Mouse (Mus musculus): Measurements from ENCODE around the gene Gm20431. TPM values are rescaled to one million over a fixed set of nuclear protein-coding genes. Genes with fewer than 3 reads are reported as not detected.
A peak's percentile ranks its signal among the peaks of the same experiment; 100 is the strongest.

Gm20431 gene
- polyA plus RNA-seq, 1 experiment from 2014 or later: 13.4 TPM

GRCm38 (mm10) chr2:167605817-167606744, 55.2 kb downstream of the Gm20431 start:
- ATAC-seq (ENCODE audit: insufficient number of reproducible peaks, insufficient read depth, low FRiP score, low TSS enrichment, low read depth): no peak
- H3K36me3 ChIP-seq: peaks cover 29% of the 10 kb centered on the region
- 71% methylated on average over 17 of the region's 17 CpGs for WGBS
- H3K4me2 ChIP-seq: no peak overlapping the region
- no peaks in the 10 kb centered on the region for H3K9me3 ChIP-seq
- no peaks in the 10 kb centered on the region for H3K27me3 ChIP-seq
- peaks cover 23% of the 10 kb centered on the region for H3K4me1 ChIP-seq
- no peak overlapping the region for H3K27ac ChIP-seq
- no peak overlapping the region for H3K4me3 ChIP-seq
- H3K9ac ChIP-seq: no peak overlapping the region

- H3K4me1 ChIP-seq: peaks cover 31% of the 10 kb centered on the region
- no peak overlapping the region for H3K4me2 ChIP-seq
- H3K9ac ChIP-seq: no peak overlapping the region
- H3K27ac ChIP-seq: no peak overlapping the region
- peak; percentile 54; the same call in 1 of the 2 replicates for ATAC-seq (ENCODE audit: insufficient number of reproducible peaks, insufficient read depth, low FRiP score, low TSS enrichment, low read depth)
- no peaks in the 10 kb centered on the region for H3K9me3 ChIP-seq
- peaks cover 23% of the 10 kb centered on the region for H3K36me3 ChIP-seq
- H3K27me3 ChIP-seq: no peaks in the 10 kb centered on the region
- no peak overlapping the region for H3K4me3 ChIP-seq
- 29% methylated on average over 11 of the region's 11 CpGs for WGBS
These were observed 56.0 kb downstream of the Gm20431 start for GRCm38 (mm10) chr2:167605178-167605794.

- no peaks in the 10 kb centered on the region for H3K27me3 ChIP-seq
- H3K36me3 ChIP-seq: peaks cover 10% of the 10 kb centered on the region
- WGBS: 28% methylated on average over 5 of the region's 5 CpGs
- peaks cover 52% of the 10 kb centered on the region for H3K4me1 ChIP-seq
- 0 out of 2 replicates have a peak overlapping the region, but pooled peaks have one; percentile 27 for H3K9ac ChIP-seq
- H3K4me3 ChIP-seq: no peak overlapping the region
- H3K4me2 ChIP-seq: no peak overlapping the region
- no peaks in the 10 kb centered on the region for H3K9me3 ChIP-seq
- ATAC-seq (ENCODE audit: insufficient number of reproducible peaks, insufficient read depth, low FRiP score, low TSS enrichment, low read depth): no peak
- H3K27ac ChIP-seq: no peak overlapping the region; the same call in 1 of the 2 replicates
These were observed 58.3 kb downstream of the Gm20431 start for GRCm38 (mm10) chr2:167602978-167603377.

GRCm38 (mm10) chr2:167602364-167602763, 58.9 kb downstream of the Gm20431 start:
- WGBS: 72% methylated on average over 2 of the region's 2 CpGs
- peaks cover 8% of the 10 kb centered on the region for H3K36me3 ChIP-seq
- H3K27ac ChIP-seq: 0 out of 2 replicates have a peak overlapping the region, but pooled peaks have one; percentile 28
- H3K4me3 ChIP-seq: no peak overlapping the region
- ATAC-seq (ENCODE audit: insufficient number of reproducible peaks, insufficient read depth, low FRiP score, low TSS enrichment, low read depth): no peak
- no peak overlapping the region; the same call in 1 of the 2 replicates for H3K9ac ChIP-seq
- H3K9me3 ChIP-seq: no peaks in the 10 kb centered on the region
- no peaks in the 10 kb centered on the region for H3K27me3 ChIP-seq
- no peak overlapping the region for H3K4me2 ChIP-seq
- peaks cover 59% of the 10 kb centered on the region for H3K4me1 ChIP-seq

- H3K9me3 ChIP-seq: no peaks in the 10 kb centered on the region
- H3K27me3 ChIP-seq: no peaks in the 10 kb centered on the region
- WGBS: 67% methylated on average over 8 of the region's 8 CpGs
- 0 out of 2 replicates have a peak overlapping the region, but pooled peaks have one; percentile 2 for H3K27ac ChIP-seq
- H3K4me1 ChIP-seq: peaks cover 76% of the 10 kb centered on the region
- no peak overlapping the region for H3K4me2 ChIP-seq
- H3K36me3 ChIP-seq: no peaks in the 10 kb centered on the region
- H3K9ac ChIP-seq: no peak overlapping the region
- ATAC-seq (ENCODE audit: insufficient number of reproducible peaks, insufficient read depth, low FRiP score, low TSS enrichment, low read depth): no peak
- no peak overlapping the region for H3K4me3 ChIP-seq
These were observed 60.8 kb downstream of the Gm20431 start for GRCm38 (mm10) chr2:167600481-167600995.

- Histone ChIP-seq H3K4me3 (no peak overlapping the region), H3K4me1 (peaks cover 79% of the 10 kb centered on the region), H3K27ac (no peak overlapping the region), H3K9ac (0 out of 2 replicates have a peak overlapping the region, but pooled peaks have one; percentile 32), H3K36me3 (no peaks in the 10 kb centered on the region), H3K9me3 (no peaks in the 10 kb centered on the region), H3K4me2 (no peak overlapping the region), H3K27me3 (no peaks in the 10 kb centered on the region)
- 63% methylated on average over 6 of the region's 6 CpGs for WGBS
- no peak for ATAC-seq (ENCODE audit: insufficient number of reproducible peaks, insufficient read depth, low FRiP score, low TSS enrichment, low read depth)
These were observed 61.4 kb downstream of the Gm20431 start for GRCm38 (mm10) chr2:167599917-167600316.

GRCm38 (mm10) chr2:167599195-167599594, 62.1 kb downstream of the Gm20431 start:
- Histone ChIP-seq H3K9ac (no peak overlapping the region), H3K4me2 (no peak overlapping the region), H3K9me3 (no peaks in the 10 kb centered on the region), H3K4me1 (peaks cover 82% of the 10 kb centered on the region), H3K4me3 (no peak overlapping the region), H3K36me3 (no peaks in the 10 kb centered on the region), H3K27me3 (no peaks in the 10 kb centered on the region), H3K27ac (peak overlapping the region; percentile 99)
- no peak for ATAC-seq (ENCODE audit: insufficient number of reproducible peaks, insufficient read depth, low FRiP score, low TSS enrichment, low read depth)
- 39% methylated on average over 5 of the region's 5 CpGs for WGBS

- H3K4me3 ChIP-seq: peak overlapping the region; percentile 27
- ATAC-seq (ENCODE audit: insufficient number of reproducible peaks, insufficient read depth, low FRiP score, low TSS enrichment, low read depth): peak; percentile 85
- H3K27me3 ChIP-seq: no peaks in the 10 kb centered on the region
- H3K27ac ChIP-seq: peak overlapping the region; percentile 99
- H3K4me2 ChIP-seq: peak overlapping the region; percentile 54
- WGBS: 16% methylated on average over 40 of the region's 40 CpGs
- H3K9ac ChIP-seq: peak overlapping the region; percentile 61
- H3K36me3 ChIP-seq: no peaks in the 10 kb centered on the region
- H3K4me1 ChIP-seq: peaks cover 89% of the 10 kb centered on the region
- no peaks in the 10 kb centered on the region for H3K9me3 ChIP-seq
These were observed 63.7 kb downstream of the Gm20431 start for GRCm38 (mm10) chr2:167597492-167598186.

- 16% methylated on average over 27 of the region's 27 CpGs for WGBS
- Histone ChIP-seq H3K4me3 (peak overlapping the region; percentile 27), H3K27me3 (no peaks in the 10 kb centered on the region), H3K9ac (peak overlapping the region; percentile 61), H3K27ac (peak overlapping the region; percentile 99), H3K4me2 (peak overlapping the region; percentile 54), H3K4me1 (peaks cover 82% of the 10 kb centered on the region), H3K36me3 (no peaks in the 10 kb centered on the region), H3K9me3 (no peaks in the 10 kb centered on the region)
- no peak; the same call in none of the 2 replicates for ATAC-seq (ENCODE audit: insufficient number of reproducible peaks, insufficient read depth, low FRiP score, low TSS enrichment, low read depth)
These were observed 64.4 kb downstream of the Gm20431 start for GRCm38 (mm10) chr2:167596726-167597491.

GRCm38 (mm10) chr2:167596262-167596661, 65.0 kb downstream of the Gm20431 start:
- no peak for ATAC-seq (ENCODE audit: insufficient number of reproducible peaks, insufficient read depth, low FRiP score, low TSS enrichment, low read depth)
- Histone ChIP-seq H3K36me3 (no peaks in the 10 kb centered on the region), H3K4me2 (peak overlapping the region; percentile 39), H3K27me3 (no peaks in the 10 kb centered on the region), H3K27ac (peak overlapping the region; percentile 99), H3K4me3 (no peak overlapping the region), H3K9me3 (no peaks in the 10 kb centered on the region), H3K9ac (0 out of 2 replicates have a peak overlapping the region, but pooled peaks have one; percentile 52), H3K4me1 (peaks cover 80% of the 10 kb centered on the region)
- WGBS: 12% methylated on average over 4 of the region's 4 CpGs

All from embryonic facial prominence, embryonic 13.5 days (tissue).